Mouse (Mus musculus): ENCODE data around the gene Ece1. TPM values are rescaled to one million over a fixed set of nuclear protein-coding genes. Genes with fewer than 3 reads are reported as not detected.

Ece1 gene
- polyA plus RNA-seq, 1 experiment from 2014 or later = 20.7 TPM

DNA sequence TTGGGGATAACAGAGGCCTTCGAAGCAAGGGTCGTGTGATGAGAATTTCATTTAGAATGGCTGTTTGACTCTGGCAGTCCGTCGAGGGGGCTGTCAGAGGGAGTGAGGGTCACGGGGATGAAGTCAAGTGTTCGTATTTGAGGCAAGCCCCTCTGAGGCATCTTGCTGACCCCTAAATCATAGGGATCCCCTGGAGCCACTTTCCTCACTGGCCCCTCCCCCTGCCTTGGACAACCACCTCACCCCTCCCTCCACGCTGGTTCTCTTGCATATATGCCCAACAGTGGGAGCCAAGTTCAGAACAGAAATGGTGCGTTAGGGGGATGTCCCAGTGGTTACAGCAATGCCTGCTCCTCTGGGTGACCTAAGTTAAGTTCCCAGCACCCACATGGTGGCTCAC is 49.6 kb downstream of the Ece1 start:
- Histone ChIP-seq H3K36me3 (replicated peaks) (no peaks in the 10 kb centered on the region), H3K9ac (no peak overlapping the region), H3K27me3 (replicated peaks) (no peaks in the 10 kb centered on the region), H3K9me3 (no peaks in the 10 kb centered on the region), H3K4me3 (no peak overlapping the region), H3K4me1 (peaks cover 17% of the 10 kb centered on the region), H3K4me2 (no peak overlapping the region), H3K27ac (no peak overlapping the region)
- WGBS = 86% methylated on average over 8 of the region's 8 CpGs
- ATAC-seq (replicated peaks) = no peak

DNA sequence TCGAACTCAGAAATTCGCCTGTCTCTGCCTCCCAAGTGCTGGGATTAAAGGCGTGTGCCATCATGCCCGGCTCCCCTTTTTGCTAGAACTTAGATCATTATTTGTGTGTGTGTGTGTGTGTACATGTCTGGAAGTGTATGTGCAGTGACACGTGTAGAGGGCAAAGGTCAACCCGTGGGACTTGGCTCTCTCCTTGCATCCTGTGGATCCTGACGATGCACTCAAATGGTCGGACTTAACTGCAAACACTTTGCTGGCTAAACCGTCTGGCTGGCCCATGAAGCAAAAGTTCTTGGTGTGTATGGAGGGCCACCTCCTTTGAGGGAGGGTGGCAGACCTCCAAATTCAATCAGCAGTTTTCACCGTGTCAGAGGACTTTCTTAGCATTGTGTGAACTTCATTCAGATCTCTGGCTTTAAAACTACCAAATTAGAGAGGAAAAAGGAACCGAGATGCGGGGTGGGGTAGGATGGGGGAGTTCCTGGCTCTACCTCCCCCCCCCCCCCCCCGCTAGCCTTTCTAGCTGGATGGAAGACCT is 50.8 kb downstream of the Ece1 start:
- Histone ChIP-seq H3K27me3 (replicated peaks) (no peaks in the 10 kb centered on the region), H3K4me2 (peak overlapping the region; percentile 94), H3K4me1 (peaks cover 24% of the 10 kb centered on the region), H3K9me3 (no peaks in the 10 kb centered on the region), H3K36me3 (replicated peaks) (no peaks in the 10 kb centered on the region), H3K27ac (no peak overlapping the region), H3K9ac (peak overlapping the region; percentile 59; the same call in 1 of the 2 replicates), H3K4me3 (peak overlapping the region; percentile 54)
- ATAC-seq (replicated peaks) = no peak
- 50% methylated on average over 13 of the region's 13 CpGs for WGBS

DNA sequence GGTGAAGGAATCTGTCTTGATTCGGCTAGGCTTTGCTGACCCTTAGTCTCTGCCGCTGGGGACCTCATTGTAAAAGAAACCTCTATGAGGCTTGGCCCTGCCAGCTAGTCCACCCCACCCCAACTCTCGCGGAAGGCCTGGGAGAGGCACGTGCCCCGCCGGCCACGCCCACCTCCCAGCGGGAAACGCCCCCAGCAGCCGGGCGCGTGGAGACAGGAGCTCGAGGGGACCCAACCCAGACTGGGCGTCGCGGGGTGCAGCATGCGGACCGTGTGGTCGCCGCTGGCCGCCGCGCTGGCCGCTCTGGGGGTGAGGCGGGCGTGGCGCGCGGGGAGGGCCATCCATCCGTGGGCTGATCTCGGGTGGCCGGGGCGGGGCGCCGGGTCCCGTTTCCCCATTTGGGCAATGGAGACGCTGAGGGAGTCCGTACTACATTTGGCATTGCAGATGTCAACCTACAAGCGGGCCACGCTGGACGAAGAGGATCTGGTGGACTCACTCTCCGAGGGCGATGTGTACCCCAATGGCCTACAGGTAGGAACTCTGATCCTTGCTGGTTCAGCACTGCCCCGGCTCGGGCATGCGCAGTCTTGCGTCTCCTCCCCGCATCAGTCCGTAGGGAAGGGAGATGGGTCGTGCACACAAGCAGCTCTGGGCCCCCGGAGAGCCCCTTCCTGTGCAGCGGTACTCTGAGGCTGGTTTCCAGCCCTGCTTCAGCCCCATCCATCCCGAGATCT is 51.5 kb downstream of the Ece1 start:
- Histone ChIP-seq H3K27me3 (replicated peaks) (no peaks in the 10 kb centered on the region), H3K9ac (peak overlapping the region; percentile 59), H3K9me3 (no peaks in the 10 kb centered on the region), H3K4me2 (peak overlapping the region; percentile 94), H3K27ac (no peak overlapping the region), H3K4me1 (peaks cover 31% of the 10 kb centered on the region), H3K4me3 (peak overlapping the region; percentile 54), H3K36me3 (replicated peaks) (no peaks in the 10 kb centered on the region)
- under 1% methylated on average over 53 of the region's 54 CpGs for WGBS
- peak; percentile 79 for ATAC-seq (replicated peaks)

DNA sequence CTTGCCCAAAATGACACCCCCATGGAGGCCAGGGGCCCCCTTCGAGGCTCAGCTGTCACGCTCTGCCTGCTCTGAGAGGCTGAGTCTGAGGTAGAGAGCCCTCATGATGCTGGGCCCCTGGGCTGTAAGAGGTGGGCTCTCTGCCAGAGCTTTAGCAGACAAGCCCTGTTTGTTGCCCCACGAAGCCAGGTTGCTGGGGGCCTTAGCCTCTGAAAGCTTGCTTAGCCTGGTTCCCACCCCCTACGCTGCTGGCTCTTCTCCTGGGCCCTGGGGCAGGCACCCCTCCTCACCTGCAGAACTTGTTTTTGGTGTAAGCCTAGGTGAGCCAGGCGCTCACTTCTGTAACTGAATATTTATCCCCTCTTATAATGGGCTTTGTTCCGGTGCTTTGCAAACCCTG is 55.6 kb downstream of the Ece1 start:
- Histone ChIP-seq H3K4me3 (no peak overlapping the region), H3K27me3 (replicated peaks) (no peaks in the 10 kb centered on the region), H3K9ac (no peak overlapping the region), H3K4me2 (no peak overlapping the region), H3K9me3 (no peaks in the 10 kb centered on the region), H3K4me1 (peaks cover 53% of the 10 kb centered on the region), H3K27ac (no peak overlapping the region; the same call in 1 of the 2 replicates), H3K36me3 (replicated peaks) (no peaks in the 10 kb centered on the region)
- no peak for ATAC-seq (replicated peaks)
- 38% methylated on average over 6 of the region's 6 CpGs for WGBS

DNA sequence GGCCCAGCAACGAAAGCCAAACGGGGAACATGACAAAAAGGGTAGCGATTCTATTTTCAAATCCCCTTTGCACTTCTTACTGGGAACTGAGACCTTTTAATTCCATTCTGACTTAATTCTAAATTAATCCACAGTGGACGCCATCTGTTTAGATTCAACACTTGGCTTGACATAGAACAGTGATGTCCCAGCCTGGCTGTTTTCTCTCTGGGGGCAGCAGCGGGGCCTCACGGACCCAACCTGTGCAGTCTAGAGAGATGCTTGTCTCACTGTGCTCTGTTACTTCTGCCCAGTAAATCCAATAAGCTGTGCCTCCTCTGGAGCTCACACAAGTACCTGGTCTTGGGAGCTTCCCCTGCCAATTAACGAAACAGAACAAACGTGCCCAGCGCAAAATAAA is 56.5 kb downstream of the Ece1 start:
- H3K36me3 ChIP-seq (replicated peaks) = no peaks in the 10 kb centered on the region
- WGBS = 35% methylated on average over 9 of the region's 9 CpGs
- H3K9ac ChIP-seq = no peak overlapping the region; the same call in 1 of the 2 replicates
- no peak overlapping the region for H3K4me3 ChIP-seq
- H3K4me1 ChIP-seq = peaks cover 44% of the 10 kb centered on the region
- no peaks in the 10 kb centered on the region for H3K9me3 ChIP-seq
- H3K27ac ChIP-seq = 0 out of 2 replicates have a peak overlapping the region, but pooled peaks have one; percentile 6
- no peaks in the 10 kb centered on the region for H3K27me3 ChIP-seq (replicated peaks)
- no peak overlapping the region for H3K4me2 ChIP-seq
- ATAC-seq (replicated peaks) = no peak

DNA sequence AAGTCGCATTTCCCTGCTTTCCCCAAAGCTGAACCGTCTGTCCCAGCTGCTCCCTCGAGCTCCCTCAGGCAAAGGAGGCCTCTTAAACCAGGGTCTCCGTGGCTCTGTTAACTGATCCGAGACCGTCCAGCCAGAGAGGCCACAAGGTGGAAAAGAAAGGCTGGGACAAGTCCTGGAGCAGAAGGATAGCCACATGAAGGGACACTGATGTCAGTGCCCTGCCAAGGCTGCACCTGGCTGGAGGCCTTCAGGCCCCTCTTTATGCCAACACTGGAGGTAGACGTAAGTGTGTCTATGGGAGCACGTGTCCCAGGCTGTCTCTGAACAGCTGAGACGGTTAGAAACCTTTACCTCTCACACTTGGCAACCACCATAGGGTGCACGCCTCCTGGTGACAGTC is 57.1 kb downstream of the Ece1 start:
- peaks cover 39% of the 10 kb centered on the region for H3K4me1 ChIP-seq
- H3K9ac ChIP-seq = no peak overlapping the region; the same call in 1 of the 2 replicates
- H3K4me3 ChIP-seq = no peak overlapping the region
- H3K9me3 ChIP-seq = no peaks in the 10 kb centered on the region
- no peak overlapping the region for H3K27ac ChIP-seq
- H3K27me3 ChIP-seq (replicated peaks) = no peaks in the 10 kb centered on the region
- 44% methylated on average over 10 of the region's 10 CpGs for WGBS
- no peak for ATAC-seq (replicated peaks)
- no peaks in the 10 kb centered on the region for H3K36me3 ChIP-seq (replicated peaks)
- H3K4me2 ChIP-seq = no peak overlapping the region

DNA sequence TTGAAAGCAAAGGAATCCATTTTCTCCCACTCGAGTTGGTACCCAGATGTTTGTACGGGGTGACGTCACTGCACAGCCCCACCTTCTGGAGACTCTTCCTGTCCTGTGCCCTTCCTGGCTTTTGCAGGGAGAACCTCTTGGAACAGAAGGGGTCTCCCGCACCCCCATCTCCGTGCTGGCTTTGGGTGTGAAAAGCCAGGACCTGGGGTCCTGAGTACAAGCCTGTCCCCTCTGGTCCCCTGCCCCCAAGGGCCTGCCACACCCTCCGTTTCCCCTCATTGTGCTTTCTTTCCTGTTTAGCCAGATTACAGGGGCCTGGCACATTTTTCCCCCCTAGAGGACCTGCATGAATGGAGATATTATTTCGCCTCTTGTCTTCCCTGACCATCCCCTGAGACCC is 58.0 kb downstream of the Ece1 start:
- no peak overlapping the region for H3K9ac ChIP-seq
- peak overlapping the region; percentile 26; the same call in 1 of the 2 replicates for H3K27ac ChIP-seq
- 41% methylated on average over 7 of the region's 7 CpGs for WGBS

DNA sequence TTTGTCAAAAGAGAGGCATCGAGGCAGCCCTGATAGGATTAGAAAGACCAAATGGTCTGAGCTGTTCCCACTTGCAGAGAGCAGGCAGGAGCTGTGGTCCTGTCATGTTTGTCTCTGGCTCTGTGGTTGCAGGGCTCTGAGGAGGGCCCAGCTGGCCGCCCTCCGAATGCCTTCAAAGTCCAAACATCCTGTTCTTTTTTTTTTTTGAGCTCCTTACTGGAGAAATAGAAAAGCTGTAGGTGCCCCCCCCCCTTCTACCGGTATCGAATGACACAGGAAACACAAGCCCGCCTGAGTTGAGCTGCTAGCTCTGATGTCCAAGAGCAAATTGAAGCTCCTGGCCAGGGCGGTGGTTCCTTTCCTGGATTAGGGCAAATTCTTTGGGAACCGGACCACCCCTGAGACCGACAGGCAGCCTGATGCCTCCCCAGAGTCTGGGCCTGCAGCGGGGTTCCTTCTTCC is 58.5 kb downstream of the Ece1 start:
- Histone ChIP-seq H3K9ac (no peak overlapping the region), H3K4me1 (peaks cover 37% of the 10 kb centered on the region), H3K27ac (peak overlapping the region; percentile 26; the same call in 1 of the 2 replicates), H3K27me3 (replicated peaks) (no peaks in the 10 kb centered on the region), H3K36me3 (replicated peaks) (no peaks in the 10 kb centered on the region), H3K4me3 (no peak overlapping the region), H3K4me2 (no peak overlapping the region), H3K9me3 (no peaks in the 10 kb centered on the region)
- 18% methylated on average over 10 of the region's 10 CpGs for WGBS
- ATAC-seq (replicated peaks) = no peak

More for the DNA sequence above, 58.0 kb downstream of the Ece1 start:
- Histone ChIP-seq H3K9me3 (no peaks in the 10 kb centered on the region), H3K4me3 (no peak overlapping the region), H3K36me3 (replicated peaks) (no peaks in the 10 kb centered on the region), H3K27me3 (replicated peaks) (no peaks in the 10 kb centered on the region), H3K4me2 (no peak overlapping the region), H3K4me1 (peaks cover 37% of the 10 kb centered on the region)
- ATAC-seq (replicated peaks) = no peak

DNA sequence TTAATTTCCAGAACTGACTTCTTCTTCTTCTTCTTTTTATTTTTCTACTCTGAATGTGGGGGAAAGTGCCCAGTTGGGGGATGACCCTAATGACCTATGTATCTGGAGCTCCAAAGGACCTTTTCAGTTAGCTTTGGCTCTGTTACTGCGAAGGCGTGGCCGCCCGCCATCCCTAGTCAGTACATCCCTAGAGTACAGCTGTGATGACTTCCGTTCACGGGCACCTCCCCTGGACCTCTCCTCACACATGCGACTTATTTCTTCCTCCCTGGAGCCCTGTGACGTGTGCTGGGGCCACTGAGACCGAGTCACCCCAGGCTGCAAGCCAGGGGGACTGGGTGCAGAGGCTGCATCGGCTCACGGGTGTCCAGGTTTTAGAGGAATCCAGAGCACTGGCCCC is 59.5 kb downstream of the Ece1 start:
- Histone ChIP-seq H3K27ac (no peak overlapping the region), H3K4me2 (no peak overlapping the region), H3K9me3 (no peaks in the 10 kb centered on the region), H3K4me1 (peaks cover 37% of the 10 kb centered on the region), H3K4me3 (no peak overlapping the region), H3K9ac (no peak overlapping the region), H3K27me3 (replicated peaks) (no peaks in the 10 kb centered on the region), H3K36me3 (replicated peaks) (no peaks in the 10 kb centered on the region)
- 95% methylated on average over 11 of the region's 11 CpGs for WGBS
- ATAC-seq (replicated peaks) = no peak

DNA sequence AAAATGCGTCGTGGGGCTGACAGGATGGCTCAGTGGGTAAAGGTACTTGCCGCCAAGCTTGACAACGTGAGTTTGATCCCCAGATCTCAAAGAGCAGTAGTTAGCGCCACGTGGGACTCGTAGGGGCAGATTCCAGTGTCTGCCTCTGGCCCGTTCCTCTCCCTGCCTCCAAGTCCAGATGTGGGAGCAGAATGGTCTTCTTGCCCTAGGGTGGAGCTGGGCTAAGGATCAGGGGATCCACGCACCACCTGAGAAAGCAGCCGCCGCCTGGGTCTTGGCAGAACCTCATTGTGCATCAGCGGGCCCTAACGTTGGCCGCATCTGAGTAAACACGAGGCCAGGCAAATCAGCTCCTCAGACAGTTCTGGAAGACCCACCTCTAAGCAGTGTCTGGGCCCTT is 61.0 kb downstream of the Ece1 start:
- WGBS = 87% methylated on average over 15 of the region's 15 CpGs
- Histone ChIP-seq H3K4me2 (no peak overlapping the region), H3K4me1 (peaks cover 27% of the 10 kb centered on the region), H3K9me3 (no peaks in the 10 kb centered on the region), H3K27ac (no peak overlapping the region), H3K9ac (no peak overlapping the region), H3K4me3 (no peak overlapping the region), H3K36me3 (replicated peaks) (no peaks in the 10 kb centered on the region), H3K27me3 (replicated peaks) (no peaks in the 10 kb centered on the region)
- no peak for ATAC-seq (replicated peaks)

DNA sequence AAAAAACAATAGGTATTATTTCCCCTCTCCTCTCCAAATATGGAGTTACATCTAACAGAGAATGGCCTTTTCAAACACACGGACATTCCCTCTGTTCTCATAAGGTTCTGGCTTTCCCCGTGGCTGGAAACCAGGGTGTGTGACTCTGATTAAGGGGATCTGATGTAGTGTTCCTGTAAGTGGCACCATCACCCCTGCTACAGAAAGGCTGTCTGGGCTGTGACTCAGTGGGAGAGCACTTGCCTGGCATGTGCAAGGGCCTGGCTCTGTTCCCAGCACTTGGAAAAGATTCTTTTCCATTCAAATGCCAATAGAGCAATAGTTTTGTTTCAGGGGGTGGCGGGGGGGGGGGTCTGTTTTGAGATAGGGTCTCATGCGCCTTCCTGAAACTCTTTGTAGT is 63.1 kb downstream of the Ece1 start:
- whole genome bisulfite sequencing = 60% methylated on average over 4 of the region's 4 CpGs
- H3K9me3 ChIP-seq = no peaks in the 10 kb centered on the region
- H3K4me1 ChIP-seq = peaks cover 7% of the 10 kb centered on the region
- no peak overlapping the region for H3K4me3 ChIP-seq
- no peak overlapping the region for H3K4me2 ChIP-seq
- no peak overlapping the region for H3K27ac ChIP-seq
- no peaks in the 10 kb centered on the region for H3K36me3 ChIP-seq (replicated peaks)
- ATAC-seq (replicated peaks) = no peak
- no peaks in the 10 kb centered on the region for H3K27me3 ChIP-seq (replicated peaks)
- H3K9ac ChIP-seq = no peak overlapping the region

DNA sequence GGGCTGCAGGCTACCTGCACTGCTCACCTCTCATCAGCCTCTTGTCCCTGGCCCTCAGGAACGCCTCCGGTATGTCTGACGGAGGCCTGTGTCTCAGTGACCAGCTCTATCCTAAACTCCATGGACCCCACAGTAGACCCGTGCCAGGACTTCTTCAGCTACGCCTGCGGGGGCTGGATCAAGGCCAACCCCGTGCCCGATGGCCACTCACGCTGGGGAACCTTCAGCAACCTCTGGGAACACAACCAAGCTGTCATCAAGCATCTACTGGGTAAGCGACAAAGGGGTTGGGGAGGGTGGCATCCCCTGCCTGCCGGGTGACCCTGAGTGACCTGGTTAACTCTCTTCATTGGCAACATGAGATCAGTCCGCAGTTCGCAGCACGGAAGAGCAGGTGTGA is 64.1 kb downstream of the Ece1 start:
- Histone ChIP-seq H3K4me3 (no peak overlapping the region), H3K9ac (no peak overlapping the region), H3K4me2 (no peak overlapping the region), H3K36me3 (replicated peaks) (no peaks in the 10 kb centered on the region), H3K27ac (no peak overlapping the region), H3K9me3 (no peaks in the 10 kb centered on the region), H3K4me1 (peaks cover 10% of the 10 kb centered on the region), H3K27me3 (replicated peaks) (no peaks in the 10 kb centered on the region)
- WGBS = 76% methylated on average over 14 of the region's 14 CpGs
- no peak for ATAC-seq (replicated peaks)

DNA sequence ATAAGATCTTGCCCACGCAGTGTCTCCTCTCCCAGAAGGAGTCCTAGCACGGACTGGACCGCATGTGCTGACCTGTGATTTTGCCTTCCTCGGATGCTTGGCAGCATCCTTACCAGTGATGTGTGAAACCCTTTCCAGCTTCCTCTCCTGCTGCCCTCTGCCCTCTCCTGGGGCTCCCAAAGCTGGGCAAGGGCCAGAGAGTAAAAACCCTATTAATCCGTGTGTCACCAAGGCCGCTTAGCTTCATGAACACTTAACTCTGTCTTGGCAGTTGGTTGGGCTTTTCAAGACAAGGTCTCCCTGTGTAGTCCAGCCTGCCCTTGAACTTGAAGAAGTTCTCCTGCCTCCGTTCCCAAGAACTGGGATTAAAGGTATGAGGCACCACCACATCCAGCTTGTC is 65.1 kb downstream of the Ece1 start:
- no peak overlapping the region for H3K9ac ChIP-seq
- ATAC-seq (replicated peaks) = no peak
- H3K36me3 ChIP-seq (replicated peaks) = no peaks in the 10 kb centered on the region
- no peak overlapping the region for H3K27ac ChIP-seq
- H3K4me3 ChIP-seq = no peak overlapping the region
- H3K4me2 ChIP-seq = no peak overlapping the region
- 78% methylated on average over 7 of the region's 7 CpGs for WGBS
- H3K4me1 ChIP-seq = peaks cover 15% of the 10 kb centered on the region
- no peaks in the 10 kb centered on the region for H3K9me3 ChIP-seq
- H3K27me3 ChIP-seq (replicated peaks) = no peaks in the 10 kb centered on the region

All from midbrain, embryonic 15.5 days (tissue).